In the genomic region with DNA sequence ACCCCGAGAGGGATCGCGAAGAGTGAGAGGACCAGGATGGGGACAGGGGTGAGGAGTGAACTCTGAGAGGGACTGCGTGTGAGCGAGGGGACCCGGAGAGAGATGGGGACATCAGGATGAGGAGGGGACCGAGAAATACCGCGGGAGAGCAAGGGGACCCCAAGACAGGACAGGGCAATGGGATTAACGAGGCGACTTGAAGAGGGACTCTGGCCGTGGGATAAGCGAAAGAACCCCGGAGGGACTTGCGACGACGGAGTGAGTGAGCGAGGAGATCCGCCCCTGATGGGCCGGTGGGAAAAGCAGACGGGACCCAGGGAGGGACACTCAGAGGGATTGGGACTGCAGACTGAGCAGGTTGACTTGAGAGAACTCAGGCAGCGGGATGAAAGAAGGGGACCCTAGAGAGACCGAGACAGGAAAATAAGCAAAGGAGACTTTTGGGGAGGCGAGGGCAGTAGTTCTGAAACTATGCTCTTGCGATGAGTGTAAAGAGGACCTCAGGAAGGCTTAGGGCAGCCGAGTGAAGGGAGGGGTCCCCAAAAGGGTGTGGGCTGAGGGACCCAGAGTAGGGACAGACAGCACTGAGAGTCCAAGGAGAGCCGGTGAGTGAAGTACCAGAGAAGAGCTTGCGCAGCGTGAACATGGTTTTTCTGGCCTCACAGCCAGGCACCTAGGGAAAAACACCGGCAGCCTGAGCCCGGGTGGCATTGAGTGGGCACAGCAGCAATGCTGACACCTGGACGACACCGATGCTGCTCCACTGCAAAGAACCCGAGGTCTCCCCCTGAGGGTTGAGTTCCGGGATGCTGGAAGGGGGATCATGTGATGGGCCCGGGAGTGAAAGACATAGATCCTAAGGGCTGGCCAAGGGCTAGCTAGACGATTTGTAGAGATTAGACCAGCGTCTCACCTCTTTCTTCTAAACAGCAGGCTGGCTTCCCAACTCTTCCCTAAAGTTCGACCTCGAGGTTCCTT, we compare ENCODE assay signal across 8 mouse cellular contexts. TPM values are rescaled to one million over a fixed set of nuclear protein-coding genes. Genes with fewer than 3 reads are reported as not detected.
DNase-seq lines count a peak whose midpoint lies in the region; ATAC-seq and TF ChIP-seq lines count a peak whose summit lies in the region.

No protein-coding gene starts in this region.

- peak; percentile 53 for DNase-seq in lung, adult 2 months
- DNase-seq in lung, postnatal 25 days (ENCODE audit: low spot score), result no peak
- peak; percentile 55 for DNase-seq in liver
- no peak for DNase-seq in layer of hippocampus, postnatal 14 days (ENCODE audit: low spot score in 2 of 2)
- DNase-seq in frontal cortex, adult 2 months (ENCODE audit: extremely low spot score in 1 of 2, low spot score in 1 of 2), result no peak

- peak overlapping the region; percentile 84 for H3K4me3 ChIP-seq in lung, adult 2 months (replicated peaks; ENCODE audit: extremely low read depth, low read depth, low read length)
- peak overlapping the region; percentile 88 for H3K4me3 ChIP-seq in brown adipose tissue, adult 24 weeks (ENCODE audit: insufficient read depth, low read depth, low read length)
- H3K4me3 ChIP-seq in heart, embryonic 15.5 days, result peak overlapping the region; percentile 88
- peak overlapping the region; percentile 88 for H3K4me3 ChIP-seq in small intestine, adult 2 months (ENCODE audit: low read depth, low read length)

- WGBS in lung, adult 2 months, result 2% methylated on average over 40 of the region's 40 CpGs
- WGBS in heart, embryonic 15.5 days, result 1% methylated on average over 40 of the region's 40 CpGs
- 1% methylated on average over 40 of the region's 40 CpGs for WGBS in small intestine, adult 2 months

- peak overlapping the region; percentile 97 for H3K4me2 ChIP-seq in heart, embryonic 15.5 days

- no peaks in the 10 kb centered on the region for H3K36me3 ChIP-seq in heart, embryonic 15.5 days
- H3K36me3 ChIP-seq in small intestine, adult 2 months (ENCODE audit: control insufficient read depth, insufficient read depth, low read length), result peaks cover 2% of the 10 kb centered on the region; the same call in 1 of the 2 replicates

- no peak for TF ChIP-seq POLR2A in lung, adult 2 months (IDR thresholded peaks at IDR 0.05; ENCODE audit: borderline replicate concordance, extremely low read depth, low read depth, low read length)
- TF ChIP-seq POLR2A in small intestine, adult 2 months (IDR thresholded peaks at IDR 0.05; ENCODE audit: low read depth, low read length), result no peak

- no peaks in the 10 kb centered on the region for H3K9me3 ChIP-seq in heart, embryonic 15.5 days (replicated peaks)

- H3K27ac ChIP-seq in brown adipose tissue, adult 24 weeks (replicated peaks; ENCODE audit: low read depth, low read length), result no peak overlapping the region
- no peak overlapping the region for H3K27ac ChIP-seq in heart, embryonic 15.5 days
- peak overlapping the region; percentile 54 for H3K27ac ChIP-seq in small intestine, adult 2 months (ENCODE audit: insufficient read depth, low read depth, low read length)

- peaks cover 14% of the 10 kb centered on the region for H3K4me1 ChIP-seq in lung, adult 2 months (ENCODE audit: control insufficient read depth, insufficient read depth, low read length)
- no peaks in the 10 kb centered on the region for H3K4me1 ChIP-seq in brown adipose tissue, adult 24 weeks (ENCODE audit: control insufficient read depth, insufficient read depth, insufficient read length, low read length)
- H3K4me1 ChIP-seq in heart, embryonic 15.5 days (replicated peaks), result peaks cover 21% of the 10 kb centered on the region
- H3K4me1 ChIP-seq in small intestine, adult 2 months (ENCODE audit: control insufficient read depth, insufficient read depth, insufficient read length, low read length), result peaks cover 18% of the 10 kb centered on the region

- no peak for TF ChIP-seq CTCF in lung, adult 2 months (IDR thresholded peaks at IDR 0.05; ENCODE audit: insufficient read depth, low read length)
- TF ChIP-seq CTCF in small intestine, adult 2 months (IDR thresholded peaks at IDR 0.05; ENCODE audit: extremely low read depth, insufficient read length, insufficient replicate concordance, low read depth, low read length), result no peak

- H3K27me3 ChIP-seq in heart, embryonic 15.5 days, result no peaks in the 10 kb centered on the region
- H3K27me3 ChIP-seq in small intestine, adult 2 months (ENCODE audit: control insufficient read depth, insufficient read depth, low read length), result no peaks in the 10 kb centered on the region

- H3K9ac ChIP-seq in heart, embryonic 15.5 days, result peak overlapping the region; percentile 68

- ATAC-seq in heart, embryonic 15.5 days (replicated peaks; ENCODE audit: insufficient number of reproducible peaks, insufficient read depth, low FRiP score, low read depth), result no peak; the same call in 1 of the 2 replicates

RNA-seq across cellular contexts. Expression of a gene that starts 0.8 kb away (rescaled TPM):
- polyA plus RNA-seq in lung, adult 2 months (2012; rRNA removed), result 30.3 and 40.5 TPM in 2 replicates
- polyA plus RNA-seq in brown adipose tissue, adult 24 weeks (2012; ENCODE audit: insufficient read depth, insufficient read length, missing spikeins), result 5.6 and 6.3 TPM in 2 replicates
- polyA plus RNA-seq in heart, embryonic 15.5 days (2015; fragmentation: Nextera tagmentation; extraction: Ambion mirVana), result 10.2 and 13.9 TPM in 2 replicates
- polyA plus RNA-seq in small intestine, adult 2 months (2012; rRNA removed), result 10.7 and 32.0 TPM in 2 replicates
- 10 to 100 TPM; 58.2 to 58.9 TPM for total RNA-seq in layer of hippocampus, postnatal 14 days (2021)
- 43.8 and 48.2 TPM in 2 replicates for polyA plus RNA-seq in frontal cortex, adult 2 months (2012; rRNA removed)

RNA-seq across cellular contexts. Expression of a gene that starts 4.9 kb away (rescaled TPM):
- polyA plus RNA-seq in lung, adult 2 months (2012; rRNA removed), result 44.0 and 57.1 TPM in 2 replicates
- 87.1 and 89.6 TPM in 2 replicates for polyA plus RNA-seq in brown adipose tissue, adult 24 weeks (2012; ENCODE audit: insufficient read depth, insufficient read length, missing spikeins)
- polyA plus RNA-seq in heart, embryonic 15.5 days (2015; fragmentation: Nextera tagmentation; extraction: Ambion mirVana), result 53.5 and 58.9 TPM in 2 replicates
- 51.1 and 114 TPM in 2 replicates for polyA plus RNA-seq in small intestine, adult 2 months (2012; rRNA removed)
- 100 to 1,000 TPM in 1 of 2 experiments, 10 to 100 TPM in 1; 96.6 to 110 TPM for total RNA-seq in layer of hippocampus, postnatal 14 days (2021)
- polyA plus RNA-seq in frontal cortex, adult 2 months (2012; rRNA removed), result 122 and 124 TPM in 2 replicates

Comparison
In these comparisons a context has a peak if more than half of its experiments do, and no peak if none do; other contexts are left out.
1. DNase-seq: peak in lung, adult 2 months (single experiment) and liver (single experiment); none in lung, postnatal 25 days (single experiment), layer of hippocampus, postnatal 14 days (0 of 2) and frontal cortex, adult 2 months (0 of 2).
2. Peak in every context shown above with its lines, with median percentiles within 50 percentile points of each other: H3K4me3 ChIP-seq.